Mouse (Mus musculus) embryonic facial prominence, embryonic 11.5 days (tissue): ENCODE measurements at regions not wholly inside any gene's neighbourhood (a gene's known extent, or its start where the extent isn't known, plus 50 kb on each side); places are given as distances from the start of the nearest gene placed in this dataset.
A peak's percentile ranks its signal among the peaks of the same experiment; 100 is the strongest.

Experiments used
- ATAC-seq: fragments of 200-750 bp; cut with Nextera tagmentation; replicated peaks from 2 replicates; pipeline ENCODE4 v1.8.0; 2017; ENCODE audit warnings: low read depth; ENCODE audit not compliant: insufficient number of reproducible peaks, low FRiP score, low TSS enrichment
- DNase-seq: peaks from one replicate; pipeline ENCODE4 v3.0.0-alpha.2; 2015; ENCODE audit warnings: low spot score
- H3K27ac ChIP-seq: fragments of 300-500 bp; sonication (generic); replicated peaks from 2 replicates; pipeline ENCODE4 v1.5.1; 2014; ENCODE audit warnings: mild to moderate bottlenecking, low read depth, low read length, control low read depth
- H3K27me3 ChIP-seq: fragments of 300-500 bp; sonication (generic); 2 replicates; pipeline ENCODE4 v1.6.1; 2014; ENCODE audit warnings: mild to moderate bottlenecking, low read length, moderate library complexity, mixed read lengths; ENCODE audit not compliant: control insufficient read depth, insufficient read depth
- H3K36me3 ChIP-seq: fragments of 300-500 bp; sonication (generic); replicated peaks from 2 replicates; pipeline ENCODE4 v1.6.1; 2014; ENCODE audit warnings: low read depth, mild to moderate bottlenecking, low read length, moderate library complexity, mixed read lengths; ENCODE audit not compliant: control insufficient read depth, insufficient read depth
- H3K4me1 ChIP-seq: fragments of 300-500 bp; sonication (generic); 2 replicates; pipeline ENCODE4 v1.6.1; 2014; ENCODE audit warnings: low read length, mixed read lengths; ENCODE audit not compliant: control insufficient read depth, insufficient read depth
- H3K4me2 ChIP-seq: fragments of 300-500 bp; sonication (generic); 2 replicates; pipeline ENCODE4 v1.6.1; 2014; ENCODE audit warnings: low read depth, mild to moderate bottlenecking, control low read depth, low read length, moderate library complexity
- H3K4me3 ChIP-seq: fragments of 300-500 bp; sonication (generic); 2 replicates; pipeline ENCODE4 v1.5.1; 2014; ENCODE audit warnings: low read depth, low read length, control low read depth
- H3K9ac ChIP-seq: fragments of 300-500 bp; sonication (generic); replicated peaks from 2 replicates; pipeline ENCODE4 v1.6.1; 2014; ENCODE audit warnings: mild to moderate bottlenecking, control low read depth, low read length
- H3K9me3 ChIP-seq: fragments of 300-500 bp; sonication (generic); replicated peaks from 2 replicates; pipeline ENCODE4 v1.6.1; 2016; ENCODE audit warnings: mild to moderate bottlenecking, low read length, inconsistent platforms, mixed read lengths; ENCODE audit not compliant: control insufficient read depth
- WGBS: fragments of 180-500 bp; shearing (Covaris S2); extraction: QIAGEN DNeasy Blood & Tissue Kit; methylation state at CpG from one replicate; pipeline ENCODE4 v1.1.7; 2014; 5-methylcytosine and 5-hydroxymethylcytosine counted together

GRCm38 (mm10) chr3:62159031-62159430 lies 179.1 kb upstream of the Arhgef26 start:
- Histone ChIP-seq H3K4me2 (no peak overlapping the region), H3K4me3 (no peak overlapping the region), H3K27me3 (no peaks in the 10 kb centered on the region), H3K36me3 (no peaks in the 10 kb centered on the region), H3K4me1 (no peaks in the 10 kb centered on the region), H3K27ac (no peak overlapping the region), H3K9ac (no peak overlapping the region), H3K9me3 (peaks cover 4% of the 10 kb centered on the region)
- peak; percentile 85 for DNase-seq
- peak; percentile 99 for ATAC-seq
- WGBS, result 54% methylated on average over 22 of the region's 22 CpGs

- H3K4me1 ChIP-seq, result no peaks in the 10 kb centered on the region
- DNase-seq, result no peak
- H3K27me3 ChIP-seq, result no peaks in the 10 kb centered on the region
- H3K9me3 ChIP-seq, result no peaks in the 10 kb centered on the region
- H3K27ac ChIP-seq, result no peak overlapping the region
- H3K9ac ChIP-seq, result no peak overlapping the region
- H3K36me3 ChIP-seq, result no peaks in the 10 kb centered on the region
- WGBS, result 63% methylated on average over 4 of the region's 4 CpGs
- no peak overlapping the region for H3K4me3 ChIP-seq
- no peak for ATAC-seq
- no peak overlapping the region for H3K4me2 ChIP-seq
Measured at GRCm38 (mm10) chr3:62170647-62171046, 167.5 kb upstream of the Arhgef26 start.

- DNase-seq, result no peak
- H3K4me2 ChIP-seq, result no peak overlapping the region
- no peaks in the 10 kb centered on the region for H3K36me3 ChIP-seq
- no peak for ATAC-seq
- no peak overlapping the region for H3K27ac ChIP-seq
- no peak overlapping the region for H3K9ac ChIP-seq
- no peaks in the 10 kb centered on the region for H3K4me1 ChIP-seq
- no peaks in the 10 kb centered on the region for H3K27me3 ChIP-seq
- H3K9me3 ChIP-seq, result no peaks in the 10 kb centered on the region
- WGBS, result 83% methylated on average over 3 of the region's 3 CpGs
- no peak overlapping the region for H3K4me3 ChIP-seq
Measured at GRCm38 (mm10) chr3:62187807-62188509, 150.2 kb upstream of the Arhgef26 start.

GRCm38 (mm10) chr3:62192466-62192865 lies 145.7 kb upstream of the Arhgef26 start:
- H3K36me3 ChIP-seq, result no peaks in the 10 kb centered on the region
- H3K27me3 ChIP-seq, result no peaks in the 10 kb centered on the region
- no peak for ATAC-seq
- DNase-seq, result peak; percentile 73
- no peak overlapping the region for H3K9ac ChIP-seq
- no peaks in the 10 kb centered on the region for H3K9me3 ChIP-seq
- H3K4me1 ChIP-seq, result no peaks in the 10 kb centered on the region
- H3K4me2 ChIP-seq, result no peak overlapping the region
- WGBS, result 32% methylated on average over 1 of the region's 1 CpGs
- no peak overlapping the region for H3K27ac ChIP-seq
- no peak overlapping the region for H3K4me3 ChIP-seq

GRCm38 (mm10) chr3:62194421-62194820 lies 143.7 kb upstream of the Arhgef26 start:
- Histone ChIP-seq H3K36me3 (no peaks in the 10 kb centered on the region), H3K27ac (no peak overlapping the region), H3K27me3 (no peaks in the 10 kb centered on the region), H3K4me3 (no peak overlapping the region), H3K4me2 (no peak overlapping the region), H3K9ac (no peak overlapping the region), H3K9me3 (no peaks in the 10 kb centered on the region), H3K4me1 (no peaks in the 10 kb centered on the region)
- WGBS, result 93% methylated on average over 4 of the region's 4 CpGs
- DNase-seq, result no peak
- ATAC-seq, result no peak

GRCm38 (mm10) chr3:62196679-62197078 lies 141.5 kb upstream of the Arhgef26 start:
- H3K27ac ChIP-seq, result no peak overlapping the region
- no peak for DNase-seq
- H3K27me3 ChIP-seq, result no peaks in the 10 kb centered on the region
- ATAC-seq, result no peak
- H3K9me3 ChIP-seq, result no peaks in the 10 kb centered on the region
- H3K9ac ChIP-seq, result no peak overlapping the region
- WGBS, result 68% methylated on average over 1 of the region's 1 CpGs
- H3K36me3 ChIP-seq, result no peaks in the 10 kb centered on the region
- H3K4me1 ChIP-seq, result no peaks in the 10 kb centered on the region
- no peak overlapping the region for H3K4me3 ChIP-seq
- no peak overlapping the region for H3K4me2 ChIP-seq

GRCm38 (mm10) chr3:62215806-62216205 lies 122.3 kb upstream of the Arhgef26 start:
- no peak for ATAC-seq
- peak; percentile 50 for DNase-seq
- Histone ChIP-seq H3K27ac (no peak overlapping the region), H3K36me3 (no peaks in the 10 kb centered on the region), H3K9ac (no peak overlapping the region), H3K4me2 (no peak overlapping the region), H3K4me1 (no peaks in the 10 kb centered on the region), H3K4me3 (no peak overlapping the region), H3K27me3 (no peaks in the 10 kb centered on the region), H3K9me3 (no peaks in the 10 kb centered on the region)

GRCm38 (mm10) chr3:62217335-62217734 lies 120.8 kb upstream of the Arhgef26 start:
- DNase-seq (no peak), ATAC-seq (no peak)
- Histone ChIP-seq H3K27me3 (no peaks in the 10 kb centered on the region), H3K27ac (no peak overlapping the region), H3K4me3 (no peak overlapping the region), H3K4me1 (no peaks in the 10 kb centered on the region), H3K9ac (no peak overlapping the region), H3K36me3 (no peaks in the 10 kb centered on the region), H3K9me3 (no peaks in the 10 kb centered on the region), H3K4me2 (no peak overlapping the region)
- WGBS, result 94% methylated on average over 1 of the region's 1 CpGs
